Mouse (Mus musculus): ENCODE data around the gene Kcnn4.

GRCm38 (mm10) chr7:24408186-24408585 lies 38.1 kb downstream of the Kcnn4 start:
- TF ChIP-seq CTCF (IDR thresholded peaks at IDR 0.05; ENCODE audit: borderline replicate concordance, control insufficient read depth, extremely low read depth, insufficient read depth, low read length, poor library complexity) (no peak), POLR2A (IDR thresholded peaks at IDR 0.05; ENCODE audit: control insufficient read depth, extremely low read depth, insufficient read depth, low read length, poor library complexity) (no peak)
